Mouse (Mus musculus) heart, postnatal 0 days (tissue): ENCODE data around the gene Hydin.

Source experiments
- CTCF ChIP-seq: IDR thresholded peaks from 2 replicates; pipeline ENCODE4 v1.5.1; 2016; ENCODE audit warnings: antibody characterized with exemption, control low read depth, low read depth
- EP300 ChIP-seq: IDR thresholded peaks from 2 replicates; pipeline ENCODE4 v1.6.1; 2016; ENCODE audit warnings: antibody characterized with exemption, low read depth

- TF ChIP-seq CTCF (no peak), EP300 (no peak)
Measured at GRCm38 (mm10) chr8:110275465-110276258, 8.9 kb downstream of the Hydin start.
